Mouse (Mus musculus) small intestine, adult 2 months (tissue): ENCODE data around the gene Focad. TPM values are rescaled to one million over a fixed set of nuclear protein-coding genes. Genes with fewer than 3 reads are reported as not detected.

Source experiments
- H3K27ac ChIP-seq: fragments of 200-500 bp; 2 replicates; pipeline ENCODE4 v1.5.1; 2012; ENCODE audit warnings: low read depth, low read length, control low read depth, inconsistent platforms; ENCODE audit not compliant: insufficient read depth
- H3K27me3 ChIP-seq: fragments of 200-500 bp; 2 replicates; pipeline ENCODE4 v1.6.1; 2012; ENCODE audit warnings: mild to moderate bottlenecking, moderate library complexity, low read length, inconsistent platforms; ENCODE audit not compliant: control insufficient read depth, insufficient read depth
- H3K36me3 ChIP-seq: fragments of 200-500 bp; 2 replicates; pipeline ENCODE4 v1.6.1; 2012; ENCODE audit warnings: mild to moderate bottlenecking, low read length, control low read depth, inconsistent platforms; ENCODE audit not compliant: control insufficient read depth, insufficient read depth
- H3K4me1 ChIP-seq: fragments of 200-500 bp; 2 replicates; pipeline ENCODE4 v1.6.1; 2012; ENCODE audit warnings: low read length, inconsistent platforms, mixed read lengths; ENCODE audit not compliant: control insufficient read depth, insufficient read depth, insufficient read length
- H3K4me3 ChIP-seq: fragments of 200-500 bp; 2 replicates; pipeline ENCODE4 v1.5.1; 2012; ENCODE audit warnings: low read depth, mild to moderate bottlenecking, control low read depth, inconsistent platforms, low read length, moderate library complexity
- CTCF ChIP-seq: fragments of 200-500 bp; IDR thresholded peaks from 2 replicates; pipeline ENCODE4 v1.5.1; 2012; ENCODE audit warnings: low read depth, mild to moderate bottlenecking, control low read depth, inconsistent platforms, low read length, moderate library complexity, mixed read lengths; ENCODE audit not compliant: insufficient replicate concordance, insufficient read length; ENCODE audit errors: extremely low read depth
- POLR2A ChIP-seq: fragments of 200-500 bp; IDR thresholded peaks from 2 replicates; pipeline ENCODE4 v1.6.1; 2012; ENCODE audit warnings: low read depth, mild to moderate bottlenecking, control low read depth, inconsistent platforms, low read length, moderate library complexity
- WGBS: fragments of 180-500 bp; shearing (Covaris S2); methylation state at CpG from one replicate; pipeline ENCODE4 v1.1.7; 2018; 5-methylcytosine and 5-hydroxymethylcytosine counted together
- polyA plus RNA-seq: library from polyadenylated mRNA; depleted of rRNA; stranded (reverse); fragments of >200 nt; gene quantifications from 2 replicates; pipeline ENCODE4 v1.2.3, GENCODE M21; 2012

Focad gene
- polyA plus RNA-seq, 1 experiment = 2.2 TPM

GRCm38 (mm10) chr4:88149462-88149861 lies 55.0 kb downstream of the Focad start:
- H3K36me3 ChIP-seq = no peaks in the 10 kb centered on the region
- no peak overlapping the region for H3K27ac ChIP-seq
- WGBS = 82% methylated on average over 1 of the region's 1 CpGs
- no peaks in the 10 kb centered on the region for H3K27me3 ChIP-seq
- TF ChIP-seq CTCF (no peak), POLR2A (no peak)
- no peaks in the 10 kb centered on the region for H3K4me1 ChIP-seq
- H3K4me3 ChIP-seq = no peak overlapping the region

- Histone ChIP-seq H3K4me3 (no peak overlapping the region), H3K27me3 (no peaks in the 10 kb centered on the region), H3K27ac (no peak overlapping the region), H3K4me1 (no peaks in the 10 kb centered on the region), H3K36me3 (no peaks in the 10 kb centered on the region; the same call in 1 of the 2 replicates)
- 32% methylated on average over 3 of the region's 3 CpGs for WGBS
- no peak for TF ChIP-seq POLR2A
- TF ChIP-seq CTCF = no peak
Observed at GRCm38 (mm10) chr4:88155490-88156160, 61.2 kb downstream of the Focad start.

GRCm38 (mm10) chr4:88156961-88157360 lies 62.5 kb downstream of the Focad start:
- Histone ChIP-seq H3K36me3 (no peaks in the 10 kb centered on the region; the same call in 1 of the 2 replicates), H3K4me1 (no peaks in the 10 kb centered on the region), H3K27ac (no peak overlapping the region), H3K4me3 (no peak overlapping the region), H3K27me3 (no peaks in the 10 kb centered on the region)
- TF ChIP-seq POLR2A = no peak
- TF ChIP-seq CTCF = no peak
- WGBS = 94% methylated on average over 5 of the region's 5 CpGs

- no peaks in the 10 kb centered on the region; the same call in 1 of the 2 replicates for H3K36me3 ChIP-seq
- no peaks in the 10 kb centered on the region for H3K4me1 ChIP-seq
- H3K27ac ChIP-seq = no peak overlapping the region
- H3K27me3 ChIP-seq = no peaks in the 10 kb centered on the region
- 93% methylated on average over 6 of the region's 6 CpGs for WGBS
- TF ChIP-seq CTCF = no peak
- H3K4me3 ChIP-seq = no peak overlapping the region
Observed at GRCm38 (mm10) chr4:88157644-88158043, 63.2 kb downstream of the Focad start.

DNA sequence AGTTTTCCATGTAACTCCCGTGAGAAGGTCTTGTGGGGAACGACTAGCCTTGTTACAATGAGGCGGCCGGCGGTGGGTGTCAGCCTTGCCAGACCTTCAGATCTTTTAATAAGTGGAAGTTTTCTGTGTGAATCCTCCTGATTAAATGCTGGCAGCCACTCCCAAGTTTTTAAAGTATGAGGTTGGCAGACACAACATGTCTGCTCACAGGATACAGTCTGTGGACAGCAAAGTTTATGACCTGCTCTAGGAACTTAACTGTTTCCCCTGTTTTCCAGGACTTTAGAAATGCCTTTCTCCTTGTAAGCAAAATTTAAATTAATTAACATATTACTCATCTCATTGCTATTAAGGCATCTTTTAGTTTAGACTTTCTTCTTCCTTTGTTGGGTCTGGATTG lies 64.8 kb downstream of the Focad start:
- WGBS = 91% methylated on average over 5 of the region's 5 CpGs
- no peaks in the 10 kb centered on the region; the same call in 1 of the 2 replicates for H3K36me3 ChIP-seq

DNA sequence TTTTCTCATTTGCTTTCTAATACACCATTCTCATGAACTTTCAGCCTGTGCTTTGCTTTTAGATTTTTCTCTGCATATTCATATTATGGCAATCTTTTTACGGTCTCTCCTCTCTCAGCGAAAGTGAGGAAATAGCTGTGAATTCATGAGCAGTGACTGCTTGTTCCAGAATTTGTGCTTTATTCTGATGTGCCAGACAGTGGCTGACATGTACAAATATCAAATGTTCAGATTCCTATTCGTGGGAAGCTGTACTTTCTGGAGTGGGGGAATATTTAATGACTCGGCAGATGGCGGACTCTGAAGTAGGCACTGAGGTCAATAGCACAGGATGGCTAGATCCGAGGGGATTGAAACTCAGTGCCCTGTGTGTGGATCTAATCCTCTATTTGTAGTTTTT lies 65.3 kb downstream of the Focad start:
- TF ChIP-seq CTCF (no peak), POLR2A (no peak)
- 85% methylated on average over 6 of the region's 6 CpGs for WGBS
- H3K4me3 ChIP-seq = no peak overlapping the region
- H3K27ac ChIP-seq = no peak overlapping the region
- H3K36me3 ChIP-seq = no peaks in the 10 kb centered on the region; the same call in 1 of the 2 replicates
- no peaks in the 10 kb centered on the region for H3K4me1 ChIP-seq
- H3K27me3 ChIP-seq = no peaks in the 10 kb centered on the region

More for the DNA sequence above, 64.8 kb downstream of the Focad start:
- TF ChIP-seq POLR2A (no peak), CTCF (no peak)
- no peak overlapping the region for H3K27ac ChIP-seq
- no peak overlapping the region for H3K4me3 ChIP-seq
- no peaks in the 10 kb centered on the region for H3K4me1 ChIP-seq
- H3K27me3 ChIP-seq = no peaks in the 10 kb centered on the region

GRCm38 (mm10) chr4:88163511-88164247 lies 69.2 kb downstream of the Focad start:
- no peaks in the 10 kb centered on the region for H3K27me3 ChIP-seq
- no peak overlapping the region for H3K27ac ChIP-seq
- WGBS = 91% methylated on average over 13 of the region's 13 CpGs
- no peak overlapping the region for H3K4me3 ChIP-seq
- TF ChIP-seq POLR2A = no peak
- no peak for TF ChIP-seq CTCF
- H3K36me3 ChIP-seq = no peaks in the 10 kb centered on the region
- peaks cover 4% of the 10 kb centered on the region; the same call in 1 of the 2 replicates for H3K4me1 ChIP-seq
